Mouse (Mus musculus) brown adipose tissue, adult 24 weeks (tissue): Measurements from ENCODE around the gene Card19. TPM values are rescaled to one million over a fixed set of nuclear protein-coding genes. Genes with fewer than 3 reads are reported as not detected.

Experiments used
- H3K27ac ChIP-seq: fragments of 200-500 bp; replicated peaks from 2 replicates; pipeline ENCODE4 v1.5.1; 2012; ENCODE audit warnings: low read depth, mild to moderate bottlenecking, low read length
- H3K4me1 ChIP-seq: fragments of 200-500 bp; 2 replicates; pipeline ENCODE4 v1.6.1; 2012; ENCODE audit warnings: low read length, mixed read lengths; ENCODE audit not compliant: control insufficient read depth, insufficient read depth, insufficient read length
- H3K4me3 ChIP-seq: fragments of 200-500 bp; 2 replicates; pipeline ENCODE4 v1.5.1; 2012; ENCODE audit warnings: low read depth, mild to moderate bottlenecking, low read length, moderate library complexity; ENCODE audit not compliant: insufficient read depth
- polyA plus RNA-seq: library from polyadenylated mRNA; stranded (reverse); fragments of >200 nt; gene quantifications from 2 replicates; pipeline ENCODE4 v1.2.4, GENCODE M21; 2012; ENCODE audit not compliant: missing spikeins, insufficient read depth, insufficient read length

Gene Card19
- polyA plus RNA-seq, 1 experiment = 68.7 TPM

DNA sequence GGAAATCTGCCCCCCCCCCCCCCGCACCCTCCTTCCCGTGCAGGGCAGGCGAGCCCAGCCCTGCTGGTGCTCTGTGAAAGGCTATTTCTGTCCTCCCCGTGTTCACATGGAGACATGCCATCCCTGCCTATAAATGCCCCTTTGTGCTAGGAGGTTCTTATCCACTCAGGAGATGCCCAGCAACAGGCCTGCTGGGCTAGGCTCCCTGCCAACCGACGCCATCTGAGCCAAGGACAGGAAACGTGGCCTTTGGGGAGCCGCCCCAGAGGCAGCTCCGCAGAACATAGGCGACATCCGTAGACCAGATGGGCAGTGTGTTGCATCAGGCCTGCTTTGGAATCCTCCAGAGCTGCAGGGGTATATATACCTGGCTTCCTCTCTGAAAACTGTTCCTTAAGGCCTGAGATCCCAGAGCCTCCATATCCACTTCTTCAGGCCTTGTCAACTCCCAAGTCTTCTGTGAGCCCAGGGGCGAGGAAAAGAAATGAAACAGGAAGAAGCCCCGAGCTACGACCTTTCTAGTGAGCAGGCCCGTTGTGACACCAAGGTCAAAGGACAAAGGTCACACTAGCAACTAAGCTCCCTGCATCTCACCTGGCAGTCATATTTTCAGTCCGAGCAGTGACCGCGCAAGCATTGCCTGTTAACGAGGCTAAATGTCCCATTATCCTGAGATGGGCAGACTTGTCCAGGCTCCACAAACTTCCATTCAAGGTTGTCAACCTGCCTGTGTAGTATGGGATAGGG is 36.8 kb downstream of the Card19 start:
- Histone ChIP-seq H3K4me3 (no peak overlapping the region), H3K4me1 (no peaks in the 10 kb centered on the region; the same call in 1 of the 2 replicates), H3K27ac (no peak overlapping the region)

DNA sequence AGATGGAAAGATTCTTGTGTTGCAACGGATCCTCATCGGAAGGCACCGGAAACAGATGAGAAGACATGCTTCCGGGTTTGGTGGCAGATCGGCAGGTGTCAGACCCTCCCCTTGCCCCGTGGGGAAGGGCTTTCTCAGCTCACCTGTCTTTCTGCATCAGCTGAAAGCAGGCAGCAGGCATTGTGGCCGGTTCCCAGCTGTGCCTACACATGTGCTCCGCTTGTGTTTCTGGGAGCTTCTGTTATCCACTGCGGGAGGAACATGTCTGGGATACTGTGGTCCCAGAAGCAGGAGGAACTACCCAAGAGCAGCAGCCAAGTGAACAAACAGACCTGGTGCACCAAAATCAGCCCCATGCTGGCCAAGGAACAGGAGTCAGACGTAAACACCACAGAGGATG is 40.3 kb downstream of the Card19 start:
- no peak overlapping the region for H3K4me3 ChIP-seq
- no peaks in the 10 kb centered on the region; the same call in 1 of the 2 replicates for H3K4me1 ChIP-seq

DNA sequence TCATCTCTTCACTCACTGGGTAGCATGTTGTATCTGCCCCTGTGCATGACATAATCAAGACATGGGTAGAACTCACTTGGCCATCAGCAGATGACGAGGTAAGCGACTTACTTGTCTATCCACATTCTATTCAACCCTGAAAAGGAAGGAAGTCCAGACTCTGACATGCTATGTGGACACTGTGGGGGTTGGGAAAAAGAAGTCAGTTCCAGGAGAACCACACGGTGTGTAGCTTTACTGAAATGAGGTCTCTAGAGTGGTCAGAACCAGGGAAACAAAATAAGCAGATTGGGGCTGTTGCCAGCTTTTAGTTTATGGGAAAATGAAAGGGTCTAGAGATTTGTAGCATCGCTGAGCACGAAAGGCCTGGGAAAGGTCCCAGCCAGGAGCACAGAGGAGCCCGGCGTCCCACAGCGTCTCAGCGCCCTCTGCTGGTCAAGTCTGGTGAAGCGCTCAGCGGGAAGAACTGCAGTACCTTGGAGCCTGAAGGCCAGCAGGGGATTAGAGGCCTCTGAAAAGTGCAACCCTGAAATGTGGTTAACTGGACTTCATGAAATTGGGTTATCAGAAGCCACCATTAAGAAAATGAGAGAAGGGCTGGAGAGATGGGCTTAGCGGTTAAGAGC is 42.8 kb downstream of the Card19 start:
- Histone ChIP-seq H3K27ac (no peak overlapping the region), H3K4me3 (no peak overlapping the region), H3K4me1 (no peaks in the 10 kb centered on the region)

More for the DNA sequence above, 40.3 kb downstream of the Card19 start:
- no peak overlapping the region for H3K27ac ChIP-seq

DNA sequence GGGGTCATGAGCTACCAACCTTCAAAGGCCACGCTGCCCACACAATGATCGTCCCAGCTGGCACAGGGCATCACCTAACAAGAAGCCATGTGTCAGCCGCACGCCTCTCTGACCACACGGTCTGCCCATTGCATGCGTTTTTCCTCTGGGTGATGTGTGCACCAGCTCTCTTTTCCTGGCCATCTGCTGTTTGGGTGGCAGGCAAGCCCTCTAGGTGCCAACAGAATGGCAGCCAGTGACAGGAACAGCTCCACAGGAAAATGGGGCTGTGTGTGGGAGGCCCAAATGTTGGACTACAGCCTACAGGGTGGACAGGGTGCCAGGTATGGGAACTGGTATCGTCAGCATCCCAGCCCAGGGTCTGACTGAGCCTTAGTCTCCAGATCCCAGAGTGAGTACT is 43.5 kb downstream of the Card19 start:
- H3K4me3 ChIP-seq = no peak overlapping the region
- no peak overlapping the region for H3K27ac ChIP-seq
- H3K4me1 ChIP-seq = no peaks in the 10 kb centered on the region

DNA sequence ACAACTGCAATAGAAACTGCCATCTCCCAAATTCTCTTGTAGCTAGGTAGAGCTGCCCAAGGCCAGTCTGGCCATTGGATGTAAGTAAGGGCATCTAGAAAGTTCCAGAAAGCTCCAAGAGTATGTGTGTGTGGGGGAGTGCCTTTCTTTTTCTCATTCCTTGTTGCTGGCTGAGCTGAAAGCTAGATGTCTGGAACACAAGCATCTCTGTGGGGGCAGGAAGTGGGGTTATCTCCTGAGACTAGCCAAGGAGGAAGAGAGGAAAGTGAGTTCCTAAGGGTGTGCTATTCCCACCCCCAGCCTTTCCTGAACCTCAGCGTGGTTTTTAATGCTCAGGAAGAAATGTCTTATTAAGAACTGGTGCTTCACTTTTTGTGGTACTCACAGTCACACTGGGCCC is 44.1 kb downstream of the Card19 start:
- no peak overlapping the region for H3K4me3 ChIP-seq
- no peak overlapping the region for H3K27ac ChIP-seq

DNA sequence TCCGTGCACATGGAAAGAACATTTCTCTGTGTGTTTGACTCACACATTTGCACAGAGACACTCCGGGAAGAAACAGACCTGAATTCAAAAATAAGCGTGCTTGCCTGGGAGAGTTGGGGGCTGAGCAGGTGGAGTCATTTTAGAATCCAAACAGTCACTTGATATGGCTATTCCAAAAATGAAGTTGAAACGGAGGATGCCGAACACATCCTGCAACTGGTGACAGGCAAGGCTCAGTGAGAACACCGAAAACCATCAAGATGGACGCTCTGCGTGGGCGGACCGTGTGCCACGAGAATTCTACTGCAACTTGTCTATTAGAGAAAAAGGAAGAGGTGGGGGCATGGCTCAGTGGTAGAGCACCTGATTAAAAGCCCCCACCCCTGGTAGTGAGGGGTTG is 45.2 kb downstream of the Card19 start:
- no peak overlapping the region for H3K4me3 ChIP-seq
- H3K27ac ChIP-seq = no peak overlapping the region
- no peaks in the 10 kb centered on the region for H3K4me1 ChIP-seq

More for the DNA sequence above, 44.1 kb downstream of the Card19 start:
- H3K4me1 ChIP-seq = no peaks in the 10 kb centered on the region

DNA sequence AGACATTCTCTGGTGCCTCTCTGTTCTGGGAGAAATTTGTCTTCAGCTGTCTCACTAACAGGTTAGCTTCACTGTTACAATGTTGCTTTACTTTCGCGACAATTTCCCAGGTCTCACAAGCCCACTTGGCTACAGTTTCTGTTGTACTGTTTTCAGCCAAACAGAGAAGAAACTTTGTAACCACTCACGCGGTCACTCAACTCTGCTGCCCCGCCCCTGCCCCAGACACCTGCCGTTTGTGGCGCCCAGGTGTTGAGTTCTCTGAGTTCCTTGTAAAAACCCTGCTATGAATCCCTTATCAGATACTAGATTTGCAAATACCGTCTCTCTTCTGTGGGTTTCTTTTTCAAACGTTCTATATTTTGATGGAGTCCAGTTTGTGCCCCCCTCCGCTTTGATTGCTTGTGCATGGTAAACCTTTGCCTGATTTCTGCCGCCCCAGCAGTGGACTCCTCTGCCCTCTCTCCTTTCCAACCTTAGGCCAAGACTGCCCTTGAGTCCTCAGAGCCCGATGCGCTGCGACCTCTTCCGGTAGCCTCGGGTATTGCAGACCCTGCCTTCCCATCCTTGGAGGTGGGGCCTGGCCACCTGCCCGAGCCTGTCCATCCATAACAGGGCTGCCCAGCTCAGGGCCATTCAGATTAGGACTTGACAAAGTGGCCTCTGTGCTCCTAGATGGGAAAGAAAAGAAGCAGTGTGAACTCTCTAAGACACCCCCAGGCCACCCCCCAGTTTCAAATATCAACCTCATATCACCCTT is 46.2 kb downstream of the Card19 start:
- Histone ChIP-seq H3K27ac (no peak overlapping the region), H3K4me1 (no peaks in the 10 kb centered on the region)

DNA sequence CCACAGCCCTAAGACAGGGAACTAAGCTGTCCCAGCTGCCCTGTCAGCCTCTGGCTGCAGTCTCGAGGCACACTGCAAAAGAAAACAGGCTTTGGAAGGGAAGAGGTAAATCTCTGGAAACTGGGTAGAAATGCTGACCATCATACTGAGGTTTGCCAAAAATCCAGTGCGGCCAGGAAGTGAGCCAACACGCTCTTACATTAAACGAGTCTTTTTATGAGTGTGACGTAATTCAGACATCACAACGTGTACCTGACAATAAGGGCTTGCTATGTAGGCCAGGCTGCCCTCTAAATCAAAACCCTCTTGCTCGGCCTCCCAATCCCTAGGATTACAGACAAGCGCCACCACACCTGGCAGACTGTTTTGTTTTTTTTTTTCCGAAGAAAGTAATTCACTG is 48.8 kb downstream of the Card19 start:
- Histone ChIP-seq H3K27ac (no peak overlapping the region), H3K4me3 (no peak overlapping the region), H3K4me1 (no peaks in the 10 kb centered on the region)

More for the DNA sequence above, 46.2 kb downstream of the Card19 start:
- no peak overlapping the region for H3K4me3 ChIP-seq

DNA sequence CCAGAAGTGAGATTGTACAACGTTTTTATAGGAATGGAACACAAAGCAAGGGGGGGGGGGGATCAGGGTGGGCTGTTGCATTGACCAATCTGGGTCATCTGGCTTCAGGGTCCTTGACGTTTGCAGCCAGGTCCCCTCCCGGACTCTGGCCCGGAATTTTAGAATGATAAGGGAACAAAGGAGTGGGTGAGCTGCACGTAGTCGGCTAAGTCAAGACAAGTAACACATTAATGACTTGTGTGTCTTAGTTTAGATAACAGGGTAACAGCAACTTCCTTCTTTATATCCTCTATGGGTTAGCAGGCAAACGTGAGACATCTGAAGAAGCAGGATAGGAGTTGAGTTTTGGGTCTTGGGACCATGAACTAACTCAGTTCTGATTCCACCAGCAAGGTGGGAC is 52.2 kb downstream of the Card19 start:
- no peak overlapping the region for H3K4me3 ChIP-seq
- no peak overlapping the region for H3K27ac ChIP-seq
- no peaks in the 10 kb centered on the region for H3K4me1 ChIP-seq

DNA sequence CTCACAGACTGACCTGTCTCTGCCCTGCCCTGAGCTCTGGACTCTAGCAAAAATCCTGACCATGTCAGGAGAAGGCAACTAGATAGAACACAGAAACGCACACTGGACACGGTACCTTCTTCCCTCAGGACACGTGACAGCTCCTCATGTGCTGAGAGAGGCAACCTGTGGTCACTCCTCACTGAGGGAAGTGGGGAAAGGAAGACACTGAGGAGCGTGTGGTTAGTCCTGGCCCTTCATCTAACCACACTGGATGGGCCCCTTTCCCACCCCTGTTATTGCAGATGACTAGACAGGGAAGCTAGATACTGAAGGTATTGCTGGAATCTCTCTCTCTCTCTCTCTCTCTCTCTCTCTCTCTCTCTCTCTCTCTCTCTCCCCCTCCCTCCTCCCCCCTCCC is 53.1 kb downstream of the Card19 start:
- Histone ChIP-seq H3K4me1 (no peaks in the 10 kb centered on the region), H3K4me3 (no peak overlapping the region), H3K27ac (no peak overlapping the region)

DNA sequence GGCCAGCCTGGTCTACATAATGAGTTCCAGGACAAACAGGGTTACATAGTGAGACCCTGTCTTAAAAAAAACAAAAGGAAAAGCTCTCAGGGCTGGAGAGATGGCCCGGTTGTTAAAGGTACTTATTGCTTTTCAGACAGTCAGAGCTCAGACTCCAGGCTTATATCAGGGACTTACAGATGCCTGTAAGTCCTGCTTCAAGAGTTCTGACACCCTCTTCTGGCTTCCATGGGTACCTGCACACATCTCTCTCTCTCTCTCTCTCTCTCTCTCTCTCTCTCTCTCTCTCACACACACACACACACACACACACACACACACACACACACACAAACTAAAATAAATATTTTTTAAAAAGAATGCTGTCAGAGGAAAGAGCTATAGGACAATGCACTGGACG is 54.6 kb downstream of the Card19 start:
- Histone ChIP-seq H3K4me3 (no peak overlapping the region), H3K27ac (no peak overlapping the region), H3K4me1 (no peaks in the 10 kb centered on the region)

DNA sequence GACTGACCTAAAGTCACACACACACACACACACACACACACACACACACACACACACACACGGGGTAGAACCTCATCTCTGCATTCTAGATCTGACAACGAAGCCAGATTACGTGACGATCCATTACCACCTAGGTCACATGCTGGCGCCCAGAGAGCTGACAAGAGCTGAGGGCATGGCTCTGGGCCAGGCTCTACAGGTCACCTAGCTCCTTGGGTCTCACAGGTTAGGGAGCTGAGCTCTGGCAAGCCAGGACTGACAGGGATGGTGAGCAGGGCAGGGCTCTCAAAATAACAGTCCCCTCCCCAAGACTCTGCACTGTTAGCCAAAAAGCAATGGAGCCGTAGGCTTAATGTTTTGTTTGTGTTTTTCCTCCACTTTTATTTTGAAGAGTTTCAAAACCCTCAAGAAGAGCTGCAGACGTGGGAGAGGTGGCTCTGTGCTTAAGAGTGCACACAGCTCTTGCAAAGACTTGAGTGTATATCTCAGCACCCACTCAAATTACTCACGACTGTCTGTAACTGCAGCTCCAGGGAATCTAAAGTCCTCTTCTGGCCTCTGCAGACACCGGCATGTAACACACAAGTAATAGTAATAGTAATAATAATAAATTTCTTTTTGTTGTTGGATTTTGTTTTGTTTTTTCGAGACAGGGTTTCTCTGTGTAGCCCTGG is 57.7 kb downstream of the Card19 start:
- H3K27ac ChIP-seq = no peak overlapping the region
- no peak overlapping the region for H3K4me3 ChIP-seq
- no peaks in the 10 kb centered on the region for H3K4me1 ChIP-seq

DNA sequence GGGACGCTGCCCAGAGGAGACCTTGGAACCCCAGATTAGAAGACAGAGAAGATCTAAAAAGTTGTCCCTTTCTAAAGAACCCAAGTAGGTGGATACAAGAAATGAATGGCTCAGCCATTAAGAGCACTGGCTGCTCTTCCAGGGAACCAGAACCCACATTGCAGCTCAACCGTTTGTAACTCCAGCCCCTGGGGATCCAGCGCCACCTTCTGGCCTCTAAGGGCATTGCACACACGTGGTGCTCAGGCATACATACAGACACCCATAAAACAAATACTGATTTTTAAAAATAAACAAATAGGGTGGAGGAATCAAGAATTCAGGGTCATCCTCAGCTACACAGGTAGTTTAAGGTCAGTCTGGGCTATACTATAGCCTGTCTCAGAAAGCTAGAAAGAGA is 59.2 kb downstream of the Card19 start:
- no peak overlapping the region for H3K4me3 ChIP-seq
- H3K4me1 ChIP-seq = no peaks in the 10 kb centered on the region
- no peak overlapping the region for H3K27ac ChIP-seq

DNA sequence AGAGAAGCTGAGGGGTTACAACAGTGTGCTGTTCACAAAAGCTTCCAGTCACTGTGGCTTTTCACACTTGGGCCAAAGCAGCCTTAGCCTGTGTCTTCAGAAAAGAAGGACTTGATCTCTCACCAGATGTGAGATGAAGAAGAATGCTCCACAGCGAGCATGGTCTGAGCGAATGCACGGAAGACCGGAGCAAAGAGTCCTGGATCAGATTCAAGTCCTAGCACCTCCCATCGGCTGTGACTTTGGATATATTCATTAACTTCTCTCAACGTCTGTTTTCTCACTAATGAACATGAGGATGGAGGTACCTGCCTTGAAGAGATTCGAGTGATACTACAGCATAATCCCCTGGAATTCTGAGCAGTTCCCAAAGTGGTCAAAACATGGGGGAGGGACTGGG is 61.2 kb downstream of the Card19 start:
- Histone ChIP-seq H3K4me1 (no peaks in the 10 kb centered on the region), H3K4me3 (no peak overlapping the region), H3K27ac (no peak overlapping the region)

DNA sequence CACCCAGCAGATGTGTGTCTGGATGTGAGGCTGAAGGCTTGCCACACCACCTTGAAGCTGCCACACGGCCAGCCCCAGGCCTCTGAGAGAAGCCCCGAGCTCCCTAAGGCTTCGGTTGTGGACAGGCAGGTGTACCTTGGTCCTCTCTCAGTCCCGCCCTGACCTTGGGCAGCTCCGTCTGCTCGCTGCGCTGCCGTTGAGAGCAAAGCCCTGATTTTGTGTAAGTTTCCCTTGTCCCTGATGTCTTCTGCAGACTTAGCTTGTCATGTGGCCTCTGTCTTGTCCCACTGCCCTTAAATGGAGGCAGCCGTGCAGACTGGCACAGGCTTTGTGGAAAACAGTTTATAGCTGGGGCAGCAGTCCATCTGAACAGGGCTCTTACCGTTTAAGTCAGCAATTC is 61.8 kb downstream of the Card19 start:
- Histone ChIP-seq H3K27ac (no peak overlapping the region), H3K4me1 (no peaks in the 10 kb centered on the region), H3K4me3 (no peak overlapping the region)
